Mouse (Mus musculus): ENCODE measurements around the gene Olfr1058. TPM values are rescaled to one million over a fixed set of nuclear protein-coding genes. Genes with fewer than 3 reads are reported as not detected.
"Not testable (repeated sequence)": the region's sequence is repeated elsewhere in the genome, so short reads cannot be mapped to it uniquely, and the experiment has no call there.

Gene Olfr1058
- polyA plus RNA-seq (2015; fragmentation: Nextera tagmentation; extraction: Ambion mirVana): not detected in 2 replicates

- H3K4me3 ChIP-seq (ENCODE audit: low read depth, low read length); H3K27me3 ChIP-seq (replicated peaks; ENCODE audit: insufficient read depth, low read length); H3K36me3 ChIP-seq (ENCODE audit: insufficient read depth, low read length); H3K4me1 ChIP-seq (ENCODE audit: insufficient read depth, low read depth, low read length); DNase-seq (ENCODE audit: low spot score); H3K27ac ChIP-seq (ENCODE audit: low read length); H3K4me2 ChIP-seq (replicated peaks; ENCODE audit: low read depth, low read length); H3K9ac ChIP-seq (replicated peaks; ENCODE audit: low read depth); ATAC-seq; H3K9me3 ChIP-seq (ENCODE audit: low read length): not testable (repeated sequence)
These were observed at the start of gene Olfr1058 for GRCm38 (mm10) chr2:86388461-86388860. Gene Olfr1058 (minus strand): TSS chr2:86388561.

GRCm38 (mm10) chr2:86428511-86428910, 40.1 kb upstream of the Olfr1058 start:
- H3K9me3 ChIP-seq (ENCODE audit: low read length); H3K27me3 ChIP-seq (replicated peaks; ENCODE audit: insufficient read depth, low read length); H3K4me1 ChIP-seq (ENCODE audit: insufficient read depth, low read depth, low read length); ATAC-seq; H3K27ac ChIP-seq (ENCODE audit: low read length); DNase-seq (ENCODE audit: low spot score); H3K4me2 ChIP-seq (replicated peaks; ENCODE audit: low read depth, low read length); H3K9ac ChIP-seq (replicated peaks; ENCODE audit: low read depth); H3K4me3 ChIP-seq (ENCODE audit: low read depth, low read length); H3K36me3 ChIP-seq (ENCODE audit: insufficient read depth, low read length): not testable (repeated sequence)
- 82% methylated on average over 8 of the region's 8 CpGs for WGBS

GRCm38 (mm10) chr2:86426649-86427048, 38.3 kb upstream of the Olfr1058 start, which contains the start of gene Olfr1062:
Gene Olfr1062 (minus strand): TSS chr2:86426749.
- not testable (repeated sequence) for H3K36me3 ChIP-seq (ENCODE audit: insufficient read depth, low read length); H3K9me3 ChIP-seq (ENCODE audit: low read length); H3K4me1 ChIP-seq (ENCODE audit: insufficient read depth, low read depth, low read length); H3K4me2 ChIP-seq (replicated peaks; ENCODE audit: low read depth, low read length); H3K27me3 ChIP-seq (replicated peaks; ENCODE audit: insufficient read depth, low read length); H3K9ac ChIP-seq (replicated peaks; ENCODE audit: low read depth); H3K4me3 ChIP-seq (ENCODE audit: low read depth, low read length); H3K27ac ChIP-seq (ENCODE audit: low read length); DNase-seq (ENCODE audit: low spot score); ATAC-seq

DNA sequence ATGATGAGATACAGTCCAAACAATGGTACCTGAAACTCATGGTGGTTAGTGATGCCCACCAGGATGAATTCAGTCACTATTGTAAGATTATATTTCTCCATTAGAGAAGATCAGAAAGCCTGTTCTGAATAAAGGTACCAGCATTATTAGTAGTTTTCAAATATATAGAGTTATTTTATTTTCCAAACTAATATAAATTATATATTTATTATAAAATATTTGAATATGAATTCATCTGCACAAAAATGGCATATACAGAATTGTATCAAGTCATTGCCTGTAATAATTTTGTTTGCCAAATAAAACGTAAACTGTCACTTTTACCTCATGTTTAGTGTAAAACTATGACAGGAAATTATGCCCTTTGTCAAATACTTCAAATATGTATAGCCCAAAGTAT, 25.6 kb upstream of the Olfr1058 start, which contains the start of gene Olfr1061:
TSS of gene Olfr1061 (minus strand) at position 101 of the 400 bp plus-strand sequence.
- ATAC-seq (no peak), DNase-seq (ENCODE audit: low spot score) (no peak)
- Histone ChIP-seq H3K4me2 (replicated peaks; ENCODE audit: low read depth, low read length) (no peak within 1 kb of the TSS), H3K9ac (replicated peaks; ENCODE audit: low read depth) (no peak within 1 kb of the TSS), H3K27ac (ENCODE audit: low read length) (no peak within 1 kb of the TSS), H3K4me1 (ENCODE audit: insufficient read depth, low read depth, low read length) (no peaks in the 10 kb centered on the region), H3K9me3 (ENCODE audit: low read length) (no peaks in the 10 kb centered on the region), H3K36me3 (ENCODE audit: insufficient read depth, low read length) (no peaks in the 10 kb centered on the region), H3K27me3 (replicated peaks; ENCODE audit: insufficient read depth, low read length) (no peaks in the 10 kb centered on the region), H3K4me3 (ENCODE audit: low read depth, low read length) (no peak within 1 kb of the TSS)
- WGBS: 70% methylated on average over 1 of the region's 1 CpGs
- TF ChIP-seq CTCF (IDR thresholded peaks at IDR 0.05) (no peak), EP300 (IDR thresholded peaks at IDR 0.05) (no peak)

DNA sequence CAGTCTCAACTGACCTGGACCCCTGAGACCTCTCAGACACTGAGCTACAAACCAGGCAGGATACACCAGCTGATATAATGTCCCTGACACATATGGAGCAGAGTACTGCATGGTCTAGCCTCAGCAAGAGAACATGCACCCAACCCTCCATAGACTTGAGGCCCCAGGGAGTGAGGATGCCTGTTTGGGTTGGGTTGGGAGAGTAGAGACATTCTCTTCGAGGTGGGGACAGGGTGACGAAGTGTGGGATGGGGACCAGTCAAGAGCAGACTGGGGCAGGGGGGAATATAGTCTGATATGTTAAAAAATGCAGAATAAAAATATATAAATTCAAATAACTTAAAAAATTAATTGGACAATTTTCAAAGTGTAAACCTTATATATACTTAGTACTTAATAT, 6.8 kb upstream of the Olfr1058 start:
- Histone ChIP-seq H3K27ac (ENCODE audit: low read length) (no peak overlapping the region), H3K4me1 (ENCODE audit: insufficient read depth, low read depth, low read length) (no peaks in the 10 kb centered on the region), H3K27me3 (replicated peaks; ENCODE audit: insufficient read depth, low read length) (no peaks in the 10 kb centered on the region), H3K4me3 (ENCODE audit: low read depth, low read length) (no peak overlapping the region), H3K36me3 (ENCODE audit: insufficient read depth, low read length) (no peaks in the 10 kb centered on the region), H3K4me2 (replicated peaks; ENCODE audit: low read depth, low read length) (no peak overlapping the region), H3K9ac (replicated peaks; ENCODE audit: low read depth) (no peak overlapping the region), H3K9me3 (ENCODE audit: low read length) (no peaks in the 10 kb centered on the region)
- no peak for DNase-seq (ENCODE audit: low spot score)
- no peak for ATAC-seq
- 80% methylated on average over 2 of the region's 2 CpGs for WGBS
- TF ChIP-seq EP300 (IDR thresholded peaks at IDR 0.05) (no peak), CTCF (IDR thresholded peaks at IDR 0.05) (no peak)

- TF ChIP-seq CTCF (IDR thresholded peaks at IDR 0.05): no peak
- TF ChIP-seq EP300 (IDR thresholded peaks at IDR 0.05): no peak
- H3K4me2 ChIP-seq (replicated peaks; ENCODE audit: low read depth, low read length): no peak within 1 kb of the TSS
- no peaks in the 10 kb centered on the region for H3K36me3 ChIP-seq (ENCODE audit: insufficient read depth, low read length)
- H3K9ac ChIP-seq (replicated peaks; ENCODE audit: low read depth): no peak within 1 kb of the TSS
- no peaks in the 10 kb centered on the region for H3K9me3 ChIP-seq (ENCODE audit: low read length)
- no peak within 1 kb of the TSS for H3K27ac ChIP-seq (ENCODE audit: low read length)
- H3K27me3 ChIP-seq (replicated peaks; ENCODE audit: insufficient read depth, low read length): no peaks in the 10 kb centered on the region
- no peak within 1 kb of the TSS for H3K4me3 ChIP-seq (ENCODE audit: low read depth, low read length)
- ATAC-seq (no peak), DNase-seq (ENCODE audit: low spot score) (no peak)
- no peaks in the 10 kb centered on the region for H3K4me1 ChIP-seq (ENCODE audit: insufficient read depth, low read depth, low read length)
These were observed 10.1 kb downstream of the Olfr1058 start, which contains the start of gene Olfr1057 for GRCm38 (mm10) chr2:86378293-86378692. Gene Olfr1057 (minus strand): TSS chr2:86378393.

- WGBS: no CpG with 5 or more reads among the region's 6 CpGs
- not testable (repeated sequence) for ATAC-seq; H3K27ac ChIP-seq (ENCODE audit: low read length)
These were observed 22.0 kb downstream of the Olfr1058 start for GRCm38 (mm10) chr2:86366342-86366741.

More at GRCm38 (mm10) chr2:86366342-86366741, 22.0 kb downstream of the Olfr1058 start:
- H3K4me3 ChIP-seq (ENCODE audit: low read depth, low read length); H3K9me3 ChIP-seq (ENCODE audit: low read length); H3K9ac ChIP-seq (replicated peaks; ENCODE audit: low read depth); H3K4me2 ChIP-seq (replicated peaks; ENCODE audit: low read depth, low read length); H3K36me3 ChIP-seq (ENCODE audit: insufficient read depth, low read length); H3K4me1 ChIP-seq (ENCODE audit: insufficient read depth, low read depth, low read length); DNase-seq (ENCODE audit: low spot score); H3K27me3 ChIP-seq (replicated peaks; ENCODE audit: insufficient read depth, low read length): not testable (repeated sequence)
